Comparison of ENCODE assay signal across 14 mouse cellular contexts in genomic region chr5:110406065-110406714, GRCm38 (mm10). TPM values are rescaled to one million over a fixed set of nuclear protein-coding genes. Genes with fewer than 3 reads are reported as not detected.
A peak's percentile ranks its signal among the peaks of the same experiment; 100 is the strongest.
DNase-seq lines count a peak whose midpoint lies in the region; ATAC-seq and TF ChIP-seq lines count a peak whose summit lies in the region.
"Had no signal": no experiment of that assay in that cellular context is flagged by ENCODE, and none has a peak within 500 bp of the region (broad histone marks: within the 10 kb centered on the region; RNA-seq: fewer than 3 reads in every experiment).

No protein-coding gene starts in this region.

- intact Hi-C loops in heart, postnatal 36 days (cut with DNase I), result no loop called here
- intact Hi-C loops in gastrocnemius, postnatal 14 days (cut with DNase I; ENCODE audit: low total_unique reads), result no loop called here

- no peak for DNase-seq in heart, postnatal 0 days (ENCODE audit: low spot score)
- no peak for DNase-seq in heart, postnatal 36 days
- DNase-seq in forebrain, embryonic 11.5 days (ENCODE audit: low spot score), result no peak
- DNase-seq in large intestine, adult 2 months (ENCODE audit: low read depth, low spot score), result peak; percentile 55
- no peak for DNase-seq in thymus, adult 2 months
- no peak for DNase-seq in adrenal gland, postnatal 36 days
- no peak for DNase-seq in gastrocnemius, postnatal 14 days
- DNase-seq: B cell, adult 2 months; gastrocnemius, adult 2 months; layer of hippocampus, adult 9-11 months; right cerebral cortex, postnatal 4 days had no signal

- TF ChIP-seq POLR2A in thymus, adult 2 months (IDR thresholded peaks at IDR 0.05; ENCODE audit: control insufficient read depth, extremely low read depth, insufficient read depth, low read length, poor library complexity), result no peak

- H3K27ac ChIP-seq in heart, postnatal 0 days (ENCODE audit: low read depth), result 0 out of 2 replicates have a peak overlapping the region, but pooled peaks have one; percentile 0
- peak overlapping the region; percentile 42; the same call in 1 of the 2 replicates for H3K27ac ChIP-seq in forebrain, embryonic 11.5 days (ENCODE audit: low read depth, low read length)
- peak overlapping the region; percentile 61 for H3K27ac ChIP-seq in neural tube, embryonic 13.5 days (replicated peaks)
- no peak overlapping the region for H3K27ac ChIP-seq in thymus, adult 2 months (ENCODE audit: control insufficient read depth, insufficient read depth, low read length)
- H3K27ac ChIP-seq: gastrocnemius, adult 2 months; hindbrain, embryonic 15.5 days; liver, embryonic 14.5 days had no signal

- no peaks in the 10 kb centered on the region for H3K36me3 ChIP-seq in heart, postnatal 0 days (replicated peaks; ENCODE audit: control insufficient read depth, insufficient read depth, low read length)
- H3K36me3 ChIP-seq in forebrain, embryonic 11.5 days (ENCODE audit: control insufficient read depth, insufficient read depth, low read length), result no peaks in the 10 kb centered on the region; the same call in 1 of the 2 replicates
- H3K36me3 ChIP-seq in neural tube, embryonic 13.5 days, result no peaks in the 10 kb centered on the region
- no peaks in the 10 kb centered on the region for H3K36me3 ChIP-seq in thymus, adult 2 months (ENCODE audit: control insufficient read depth, insufficient read depth, low read length)
- H3K36me3 ChIP-seq: hindbrain, embryonic 15.5 days had no signal

- H3K9me3 ChIP-seq in heart, postnatal 0 days (replicated peaks; ENCODE audit: control insufficient read depth, low read length), result no peaks in the 10 kb centered on the region
- no peaks in the 10 kb centered on the region for H3K9me3 ChIP-seq in forebrain, embryonic 11.5 days (ENCODE audit: control insufficient read depth, low read length)
- H3K9me3 ChIP-seq in neural tube, embryonic 13.5 days, result no peaks in the 10 kb centered on the region
- H3K9me3 ChIP-seq: hindbrain, embryonic 15.5 days had no signal

- no peak overlapping the region for H3K4me2 ChIP-seq in heart, postnatal 0 days (ENCODE audit: low read depth, low read length)
- H3K4me2 ChIP-seq in forebrain, embryonic 11.5 days (ENCODE audit: low read depth, low read length, severe bottlenecking), result no peak overlapping the region
- H3K4me2 ChIP-seq in neural tube, embryonic 13.5 days, result no peak overlapping the region
- H3K4me2 ChIP-seq: hindbrain, embryonic 15.5 days had no signal

- TF ChIP-seq EP300 in heart, postnatal 0 days (IDR thresholded peaks at IDR 0.05; ENCODE audit: low read depth), result no peak

- ATAC-seq in heart, postnatal 0 days (ENCODE audit: insufficient read depth, low read depth), result peak; percentile 36; the same call in 1 of the 2 replicates
- ATAC-seq in forebrain, embryonic 11.5 days (replicated peaks; ENCODE audit: low FRiP score), result peak; percentile 72
- ATAC-seq in neural tube, embryonic 13.5 days (ENCODE audit: low read depth), result peak; percentile 36; the same call in 1 of the 2 replicates

- no peak overlapping the region for H3K4me3 ChIP-seq in heart, postnatal 0 days (ENCODE audit: low read depth, low read length)
- no peak overlapping the region for H3K4me3 ChIP-seq in forebrain, embryonic 11.5 days (ENCODE audit: low read depth, low read length)
- no peak overlapping the region for H3K4me3 ChIP-seq in neural tube, embryonic 13.5 days
- H3K4me3 ChIP-seq in thymus, adult 2 months (ENCODE audit: control insufficient read depth, insufficient read depth, low read length), result no peak overlapping the region
- H3K4me3 ChIP-seq: gastrocnemius, adult 2 months; hindbrain, embryonic 15.5 days had no signal

- H3K27me3 ChIP-seq in heart, postnatal 0 days (ENCODE audit: control insufficient read depth, insufficient read depth, low read length), result no peaks in the 10 kb centered on the region
- H3K27me3 ChIP-seq in forebrain, embryonic 11.5 days (ENCODE audit: control insufficient read depth, insufficient read depth, low read length), result no peaks in the 10 kb centered on the region
- no peaks in the 10 kb centered on the region for H3K27me3 ChIP-seq in neural tube, embryonic 13.5 days
- H3K27me3 ChIP-seq in thymus, adult 2 months (ENCODE audit: control insufficient read depth, insufficient read depth, low read length), result no peaks in the 10 kb centered on the region
- H3K27me3 ChIP-seq: hindbrain, embryonic 15.5 days had no signal

- 49% methylated on average over 8 of the region's 8 CpGs for WGBS in heart, postnatal 0 days
- 42% methylated on average over 8 of the region's 8 CpGs for WGBS in forebrain, embryonic 11.5 days
- WGBS in large intestine, adult 2 months, result 45% methylated on average over 8 of the region's 8 CpGs
- WGBS in neural tube, embryonic 13.5 days, result 39% methylated on average over 8 of the region's 8 CpGs
- 98% methylated on average over 8 of the region's 8 CpGs for WGBS in thymus, adult 2 months

- no peak for TF ChIP-seq CTCF in heart, postnatal 0 days (IDR thresholded peaks at IDR 0.05; ENCODE audit: low read depth)
- TF ChIP-seq CTCF in thymus, adult 2 months (IDR thresholded peaks at IDR 0.05; ENCODE audit: borderline replicate concordance, control insufficient read depth, extremely low read depth, insufficient read depth, low read length, poor library complexity), result no peak

- peaks cover 3% of the 10 kb centered on the region; the same call in 1 of the 2 replicates for H3K4me1 ChIP-seq in heart, postnatal 0 days (ENCODE audit: control insufficient read depth, insufficient read depth)
- H3K4me1 ChIP-seq in forebrain, embryonic 11.5 days (replicated peaks; ENCODE audit: control insufficient read depth, insufficient read depth, low read length), result peaks cover 8% of the 10 kb centered on the region; the same call in 1 of the 2 replicates
- H3K4me1 ChIP-seq in neural tube, embryonic 13.5 days (replicated peaks), result peaks cover 36% of the 10 kb centered on the region
- H3K4me1 ChIP-seq in thymus, adult 2 months (replicated peaks; ENCODE audit: control insufficient read depth, insufficient read depth, low read length), result no peaks in the 10 kb centered on the region

- no peak overlapping the region for H3K9ac ChIP-seq in heart, postnatal 0 days (replicated peaks; ENCODE audit: low read depth, low read length)
- peak overlapping the region; percentile 13; the same call in 1 of the 2 replicates for H3K9ac ChIP-seq in forebrain, embryonic 11.5 days (ENCODE audit: low read length)
- H3K9ac ChIP-seq in neural tube, embryonic 13.5 days, result no peak overlapping the region
- H3K9ac ChIP-seq: hindbrain, embryonic 15.5 days; liver, embryonic 14.5 days had no signal

RNA-seq across cellular contexts. Expression of gene Fbrsl1, which starts 42.1 kb away (rescaled TPM):
- total RNA-seq in heart, postnatal 0 days (2014; rRNA removed; ENCODE audit: low replicate concordance), result 19.2 and 37.0 TPM in 2 replicates
- polyA plus RNA-seq in heart, postnatal 0 days (2015; fragmentation: Nextera tagmentation; extraction: Ambion mirVana), result 6.8 and 7.6 TPM in 2 replicates
- 10 to 100 TPM; 38.5 to 50.5 TPM for total RNA-seq in heart, postnatal 36 days (2021)
- polyA plus RNA-seq in forebrain, embryonic 11.5 days (2014; fragmentation: Nextera tagmentation; extraction: Ambion mirVana), result 39.5 and 41.1 TPM in 2 replicates
- polyA plus RNA-seq in large intestine, adult 2 months (2012; rRNA removed), result 31.2 and 40.4 TPM in 2 replicates
- polyA plus RNA-seq in neural tube, embryonic 13.5 days (2015; fragmentation: Nextera tagmentation; extraction: Ambion mirVana), result 25.5 and 29.0 TPM in 2 replicates
- polyA plus RNA-seq in thymus, adult 2 months (2012; rRNA removed), result 129 and 200 TPM in 2 replicates
- 10 to 100 TPM; 65.6 to 68.6 TPM for total RNA-seq in adrenal gland, postnatal 36 days (2021)
- 10 to 100 TPM; 25.7 to 26.5 TPM for total RNA-seq in gastrocnemius, postnatal 14 days (2021)
